Mouse (Mus musculus) limb, embryonic 11.5 days (tissue): ENCODE results near the gene Wdr17. TPM values are rescaled to one million over a fixed set of nuclear protein-coding genes. Genes with fewer than 3 reads are reported as not detected.

Experiments used
- ATAC-seq: fragments of 200-750 bp; cut with Nextera tagmentation; 2 replicates; pipeline ENCODE4 v1.8.0; 2017; ENCODE audit warnings: low read depth; ENCODE audit not compliant: insufficient number of reproducible peaks, low FRiP score, low TSS enrichment
- DNase-seq: peaks from one replicate; pipeline ENCODE4 v3.0.0-alpha.2; 2015; ENCODE audit warnings: low spot score
- H3K27ac ChIP-seq: fragments of 300-500 bp; sonication (generic); replicated peaks from 2 replicates; pipeline ENCODE4 v1.5.1; 2014; ENCODE audit warnings: low read depth, mild to moderate bottlenecking, low read length
- H3K27me3 ChIP-seq: fragments of 300-500 bp; sonication (generic); 2 replicates; pipeline ENCODE4 v1.6.1; 2014; ENCODE audit warnings: mild to moderate bottlenecking, low read length, mixed read lengths; ENCODE audit not compliant: control insufficient read depth, insufficient read depth
- H3K36me3 ChIP-seq: fragments of 300-500 bp; sonication (generic); 2 replicates; pipeline ENCODE4 v1.6.1; 2014; ENCODE audit warnings: mild to moderate bottlenecking, low read length, moderate library complexity, mixed read lengths; ENCODE audit not compliant: control insufficient read depth, insufficient read depth
- H3K4me1 ChIP-seq: fragments of 300-500 bp; sonication (generic); 2 replicates; pipeline ENCODE4 v1.6.1; 2014; ENCODE audit warnings: low read length, mixed read lengths; ENCODE audit not compliant: control insufficient read depth, insufficient read depth
- H3K4me2 ChIP-seq: fragments of 300-500 bp; sonication (generic); 2 replicates; pipeline ENCODE4 v1.6.1; 2014; ENCODE audit warnings: low read depth, mild to moderate bottlenecking, moderate library complexity; ENCODE audit not compliant: severe bottlenecking
- H3K4me3 ChIP-seq: fragments of 300-500 bp; sonication (generic); 2 replicates; pipeline ENCODE4 v1.5.1; 2014; ENCODE audit warnings: low read depth, low read length
- H3K9ac ChIP-seq: fragments of 300-500 bp; sonication (generic); 2 replicates; pipeline ENCODE4 v1.6.1; 2014; ENCODE audit warnings: mild to moderate bottlenecking, low read length
- H3K9me3 ChIP-seq: fragments of 300-500 bp; sonication (generic); 2 replicates; pipeline ENCODE4 v1.6.1; 2016; ENCODE audit warnings: low read length; ENCODE audit not compliant: control insufficient read depth
- WGBS: fragments of 180-500 bp; shearing (Covaris S2); extraction: QIAGEN DNeasy Blood & Tissue Kit; methylation state at CpG from one replicate; pipeline ENCODE4 v1.1.7; 2014; 5-methylcytosine and 5-hydroxymethylcytosine counted together
- polyA plus RNA-seq: library from polyadenylated mRNA; unstranded; fragments of >200 nt; fragmentation: Nextera tagmentation; extraction: Ambion mirVana; gene quantifications from 2 replicates; pipeline ENCODE4 v1.2.1, GENCODE M21; 2014

Gene Wdr17
- polyA plus RNA-seq, 1 experiment from 2014 or later: 1.6 TPM

DNA sequence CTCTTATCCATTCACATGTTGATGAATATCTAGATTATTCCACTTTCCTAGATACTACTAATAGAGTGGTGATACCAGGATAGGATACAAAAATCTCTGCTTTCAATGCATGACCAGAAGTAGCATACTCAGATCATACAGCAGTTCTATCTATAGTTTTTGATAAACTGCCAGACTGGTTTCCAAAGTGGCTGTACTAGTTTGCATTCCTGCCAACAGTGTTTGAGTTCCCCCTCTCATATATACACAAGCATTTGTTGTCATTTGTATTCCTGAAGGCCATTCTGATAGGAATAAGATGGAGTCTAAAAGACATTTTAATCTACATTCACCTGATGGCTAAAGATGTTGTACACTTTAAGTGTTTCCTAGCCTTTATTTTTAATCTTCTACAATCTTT is 110.0 kb downstream of the Wdr17 start:
- H3K4me2 ChIP-seq: no peak overlapping the region
- no peaks in the 10 kb centered on the region for H3K36me3 ChIP-seq
- H3K4me3 ChIP-seq: no peak overlapping the region
- no peaks in the 10 kb centered on the region for H3K9me3 ChIP-seq
- H3K27me3 ChIP-seq: no peaks in the 10 kb centered on the region
- ATAC-seq (no peak), DNase-seq (no peak)
- H3K27ac ChIP-seq: no peak overlapping the region
- no peaks in the 10 kb centered on the region for H3K4me1 ChIP-seq
- H3K9ac ChIP-seq: no peak overlapping the region

DNA sequence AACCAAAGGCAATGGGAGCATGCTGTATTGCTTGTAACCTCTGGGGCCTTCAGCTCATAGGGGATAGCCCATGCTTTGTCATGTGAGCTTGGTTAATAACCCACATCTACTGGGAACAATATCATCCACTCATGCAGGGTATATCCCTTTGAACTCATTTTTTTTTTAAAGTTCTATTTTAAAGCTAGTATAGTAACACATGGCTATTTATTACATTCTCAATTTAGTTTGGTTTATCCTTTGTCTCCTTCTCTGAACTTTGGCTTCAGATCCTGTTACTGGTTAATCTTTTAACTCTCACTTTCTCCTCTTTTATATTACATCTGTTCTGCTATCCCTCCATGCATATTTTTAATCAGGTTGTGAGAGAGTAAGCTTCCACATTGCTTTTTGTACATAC is 110.7 kb downstream of the Wdr17 start:
- Histone ChIP-seq H3K9me3 (no peaks in the 10 kb centered on the region), H3K4me2 (no peak overlapping the region), H3K36me3 (no peaks in the 10 kb centered on the region), H3K4me3 (no peak overlapping the region), H3K4me1 (no peaks in the 10 kb centered on the region), H3K9ac (no peak overlapping the region), H3K27me3 (no peaks in the 10 kb centered on the region), H3K27ac (no peak overlapping the region)
- ATAC-seq (no peak), DNase-seq (no peak)

DNA sequence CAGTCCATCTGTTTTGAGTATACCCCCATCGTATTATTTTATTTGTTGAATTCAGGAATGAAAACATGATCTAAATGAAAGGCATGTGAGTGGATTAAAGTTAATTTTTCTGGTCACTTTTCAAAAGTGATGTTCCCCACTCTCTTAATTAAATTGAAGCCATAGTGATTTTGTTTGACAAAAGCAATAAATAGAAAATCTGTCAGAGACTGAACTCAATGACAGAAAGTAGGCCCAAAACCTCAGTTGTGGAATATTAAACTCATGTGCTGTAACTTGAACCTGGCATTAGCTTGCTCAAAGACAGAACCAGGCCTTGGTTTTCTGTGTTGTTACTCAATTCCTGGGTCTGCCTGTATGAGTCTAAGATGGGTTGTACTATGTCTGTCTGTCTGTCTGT is 129.3 kb downstream of the Wdr17 start:
- Histone ChIP-seq H3K4me2 (no peak overlapping the region), H3K27me3 (no peaks in the 10 kb centered on the region), H3K36me3 (no peaks in the 10 kb centered on the region), H3K4me3 (no peak overlapping the region), H3K4me1 (no peaks in the 10 kb centered on the region), H3K9me3 (no peaks in the 10 kb centered on the region), H3K27ac (no peak overlapping the region), H3K9ac (no peak overlapping the region)
- WGBS: 67% methylated on average over 1 of the region's 1 CpGs
- ATAC-seq: no peak
- DNase-seq: no peak

DNA sequence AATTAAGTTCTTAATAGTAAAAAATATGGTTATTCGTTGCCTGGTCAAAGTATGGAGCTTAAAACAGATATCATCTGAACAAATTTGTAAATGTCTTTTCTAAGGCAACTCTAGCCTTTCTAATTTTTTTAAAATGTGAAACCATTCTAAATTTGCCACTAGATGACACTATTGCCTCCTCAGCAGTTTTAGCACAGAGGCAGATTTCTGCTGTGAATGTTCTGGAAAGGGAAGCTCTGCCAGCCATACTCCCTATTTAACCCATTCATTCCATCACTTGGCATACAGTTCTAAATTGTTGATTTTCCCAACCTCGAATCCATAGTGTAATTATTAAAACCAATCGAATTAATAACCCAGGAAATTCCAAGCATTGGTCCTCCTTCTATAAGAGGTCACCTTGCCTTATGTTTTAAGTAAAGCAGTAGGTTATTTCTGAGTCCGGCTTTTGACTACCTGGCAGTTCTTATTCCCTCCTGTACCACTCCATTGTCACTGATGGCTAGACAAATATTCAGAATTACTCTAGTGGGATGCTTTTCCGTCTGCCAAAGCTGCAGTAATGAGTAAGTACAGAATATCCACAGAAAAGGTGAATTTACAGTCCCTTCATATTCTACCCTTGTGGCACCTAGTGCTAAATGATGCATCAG is 150.2 kb downstream of the Wdr17 start:
- no peaks in the 10 kb centered on the region for H3K27me3 ChIP-seq
- ATAC-seq (no peak), DNase-seq (no peak)
- H3K36me3 ChIP-seq: no peaks in the 10 kb centered on the region
- H3K4me2 ChIP-seq: no peak overlapping the region
- no peak overlapping the region for H3K4me3 ChIP-seq
- WGBS: 64% methylated on average over 5 of the region's 5 CpGs
- no peaks in the 10 kb centered on the region for H3K9me3 ChIP-seq
- no peak overlapping the region for H3K9ac ChIP-seq
- H3K4me1 ChIP-seq: no peaks in the 10 kb centered on the region
- H3K27ac ChIP-seq: no peak overlapping the region

DNA sequence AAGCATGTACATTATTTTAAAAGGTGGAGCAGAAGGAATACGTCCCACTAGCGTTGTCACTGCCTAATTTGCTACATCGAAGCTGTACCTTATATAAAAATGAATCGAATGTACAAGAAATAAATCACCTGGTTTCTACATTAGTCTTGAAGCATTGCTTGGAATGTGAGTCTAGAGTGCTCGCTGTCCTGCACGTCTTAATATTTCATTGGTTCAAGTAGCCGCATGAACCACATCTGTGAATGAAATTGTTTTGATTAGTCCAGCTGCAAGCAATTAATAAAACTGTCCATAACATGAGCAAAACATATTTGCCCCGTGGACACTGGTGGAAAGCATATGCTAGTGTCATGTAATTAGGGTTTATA is 162.3 kb downstream of the Wdr17 start:
- no peaks in the 10 kb centered on the region for H3K9me3 ChIP-seq
- no peak overlapping the region for H3K9ac ChIP-seq
- peak overlapping the region; percentile 50 for H3K4me2 ChIP-seq
- no peaks in the 10 kb centered on the region for H3K36me3 ChIP-seq
- ATAC-seq: peak; percentile 14; the same call in 1 of the 2 replicates
- peak overlapping the region; percentile 36 for H3K4me3 ChIP-seq
- no peaks in the 10 kb centered on the region for H3K4me1 ChIP-seq
- no peak for DNase-seq
- no peaks in the 10 kb centered on the region for H3K27me3 ChIP-seq
- no peak overlapping the region for H3K27ac ChIP-seq
- WGBS: 24% methylated on average over 8 of the region's 8 CpGs

DNA sequence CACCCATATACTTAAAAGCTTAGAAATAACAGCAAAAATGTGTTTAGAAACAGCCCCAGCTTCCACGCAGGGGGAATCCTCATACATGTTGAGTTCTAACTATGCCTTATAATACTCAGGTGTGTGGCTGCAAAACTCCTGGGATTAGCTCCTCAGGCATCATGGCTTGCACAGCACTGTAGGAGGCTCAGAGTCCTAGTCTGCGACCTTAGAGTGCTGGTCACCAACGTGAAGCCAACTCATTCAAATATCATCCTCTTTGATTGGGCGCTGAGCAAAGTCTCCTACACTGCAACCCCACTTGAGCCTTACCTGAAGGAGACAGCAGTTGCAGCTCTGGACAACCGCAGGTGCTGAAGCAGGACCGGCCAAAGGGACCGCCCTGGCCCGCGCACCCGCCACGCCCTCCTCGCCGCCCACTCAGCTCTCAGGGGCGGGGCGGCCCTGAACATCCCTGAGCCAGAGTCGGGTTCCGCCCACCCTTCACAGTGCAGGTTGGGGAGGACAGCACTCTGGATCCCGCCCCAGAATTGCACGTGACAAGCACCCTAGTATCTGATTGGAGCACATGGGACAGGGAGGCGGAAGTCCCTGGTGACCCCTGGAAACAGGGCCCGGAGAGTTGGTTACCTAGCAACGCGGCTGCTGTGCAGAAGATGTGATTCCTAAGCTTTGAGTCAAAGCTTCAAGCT is 162.9 kb downstream of the Wdr17 start:
- Histone ChIP-seq H3K9me3 (no peaks in the 10 kb centered on the region), H3K9ac (no peak overlapping the region), H3K4me1 (no peaks in the 10 kb centered on the region), H3K4me3 (peak overlapping the region; percentile 36), H3K27me3 (no peaks in the 10 kb centered on the region), H3K36me3 (no peaks in the 10 kb centered on the region), H3K27ac (no peak overlapping the region), H3K4me2 (peak overlapping the region; percentile 50)
- 2% methylated on average over 23 of the region's 23 CpGs for WGBS
- ATAC-seq (peak; percentile 100), DNase-seq (peak; percentile 93)

DNA sequence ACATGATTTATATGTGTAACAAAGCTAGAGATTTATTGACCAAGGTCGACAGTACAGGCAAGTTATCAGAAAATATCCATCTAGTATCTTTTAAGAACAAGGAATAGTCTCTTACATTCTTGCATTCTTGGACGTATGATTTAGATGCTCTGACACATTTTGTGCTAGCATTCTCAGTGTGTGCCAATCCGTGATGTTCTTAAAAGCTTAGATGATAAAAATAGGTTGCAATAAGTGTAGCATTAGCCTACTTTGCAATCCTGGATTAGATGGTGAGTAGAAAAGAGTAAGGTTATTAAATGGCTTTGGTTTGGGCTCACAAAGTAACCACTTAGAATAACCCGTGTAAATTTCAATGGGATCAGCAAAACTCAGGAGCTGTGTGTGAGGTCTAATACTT is 168.5 kb downstream of the Wdr17 start:
- Histone ChIP-seq H3K27ac (no peak overlapping the region), H3K4me2 (no peak overlapping the region), H3K9ac (no peak overlapping the region), H3K4me1 (no peaks in the 10 kb centered on the region), H3K4me3 (no peak overlapping the region), H3K27me3 (no peaks in the 10 kb centered on the region), H3K9me3 (no peaks in the 10 kb centered on the region), H3K36me3 (no peaks in the 10 kb centered on the region)
- no peak for DNase-seq
- 75% methylated on average over 4 of the region's 4 CpGs for WGBS
- ATAC-seq: no peak

DNA sequence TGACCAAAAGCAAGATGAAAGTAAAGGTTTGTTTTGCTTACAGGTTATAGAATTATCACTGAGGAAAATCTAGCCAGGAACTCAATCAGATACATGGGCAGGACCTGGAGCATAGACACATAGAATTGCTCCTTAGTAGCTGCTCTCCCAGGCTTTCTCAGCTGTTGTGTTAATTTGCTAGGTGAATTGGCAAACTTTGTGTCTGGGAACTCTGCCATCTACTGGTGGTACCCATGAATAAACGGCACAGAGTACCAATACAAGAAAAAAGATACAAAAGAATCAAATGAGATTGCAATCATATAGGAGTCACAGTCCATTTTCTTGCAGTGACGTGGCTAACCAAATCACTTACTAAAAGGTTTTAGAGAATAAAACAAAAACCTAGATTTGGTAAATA is 181.2 kb downstream of the Wdr17 start:
- 60% methylated on average over 2 of the region's 2 CpGs for WGBS
- no peak overlapping the region for H3K4me2 ChIP-seq
- no peaks in the 10 kb centered on the region for H3K9me3 ChIP-seq
- no peak overlapping the region for H3K9ac ChIP-seq
- no peaks in the 10 kb centered on the region for H3K36me3 ChIP-seq
- ATAC-seq: no peak
- H3K27ac ChIP-seq: no peak overlapping the region
- DNase-seq: peak; percentile 25
- no peak overlapping the region for H3K4me3 ChIP-seq
- H3K4me1 ChIP-seq: no peaks in the 10 kb centered on the region
- H3K27me3 ChIP-seq: no peaks in the 10 kb centered on the region

DNA sequence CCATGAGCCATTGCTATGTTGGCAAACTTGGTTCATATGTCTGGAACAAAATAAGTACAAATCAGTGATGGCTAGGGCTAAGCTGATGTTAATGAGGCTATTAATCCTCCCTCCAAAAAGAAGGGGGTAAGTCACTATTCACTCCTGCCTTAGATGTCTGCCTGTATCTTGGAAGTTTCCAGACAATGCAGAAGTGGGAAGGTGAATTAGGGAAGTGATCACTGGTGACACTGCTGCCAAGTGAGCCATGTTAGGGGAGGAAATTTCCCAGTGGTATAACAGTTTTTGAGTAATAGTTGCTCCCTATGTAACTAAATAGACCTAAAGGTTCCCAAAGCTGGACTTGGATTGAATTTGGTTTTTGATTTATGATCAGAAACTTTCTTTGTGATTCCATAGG is 215.2 kb downstream of the Wdr17 start:
- no peak overlapping the region for H3K27ac ChIP-seq
- H3K36me3 ChIP-seq: no peaks in the 10 kb centered on the region
- H3K4me2 ChIP-seq: no peak overlapping the region
- H3K4me1 ChIP-seq: no peaks in the 10 kb centered on the region
- DNase-seq (no peak), ATAC-seq (no peak)
- no peaks in the 10 kb centered on the region for H3K27me3 ChIP-seq
- no peak overlapping the region for H3K4me3 ChIP-seq
- no peaks in the 10 kb centered on the region for H3K9me3 ChIP-seq
- H3K9ac ChIP-seq: no peak overlapping the region
